Mouse (Mus musculus): Measurements from ENCODE around the gene Ctnnd2.

DNA sequence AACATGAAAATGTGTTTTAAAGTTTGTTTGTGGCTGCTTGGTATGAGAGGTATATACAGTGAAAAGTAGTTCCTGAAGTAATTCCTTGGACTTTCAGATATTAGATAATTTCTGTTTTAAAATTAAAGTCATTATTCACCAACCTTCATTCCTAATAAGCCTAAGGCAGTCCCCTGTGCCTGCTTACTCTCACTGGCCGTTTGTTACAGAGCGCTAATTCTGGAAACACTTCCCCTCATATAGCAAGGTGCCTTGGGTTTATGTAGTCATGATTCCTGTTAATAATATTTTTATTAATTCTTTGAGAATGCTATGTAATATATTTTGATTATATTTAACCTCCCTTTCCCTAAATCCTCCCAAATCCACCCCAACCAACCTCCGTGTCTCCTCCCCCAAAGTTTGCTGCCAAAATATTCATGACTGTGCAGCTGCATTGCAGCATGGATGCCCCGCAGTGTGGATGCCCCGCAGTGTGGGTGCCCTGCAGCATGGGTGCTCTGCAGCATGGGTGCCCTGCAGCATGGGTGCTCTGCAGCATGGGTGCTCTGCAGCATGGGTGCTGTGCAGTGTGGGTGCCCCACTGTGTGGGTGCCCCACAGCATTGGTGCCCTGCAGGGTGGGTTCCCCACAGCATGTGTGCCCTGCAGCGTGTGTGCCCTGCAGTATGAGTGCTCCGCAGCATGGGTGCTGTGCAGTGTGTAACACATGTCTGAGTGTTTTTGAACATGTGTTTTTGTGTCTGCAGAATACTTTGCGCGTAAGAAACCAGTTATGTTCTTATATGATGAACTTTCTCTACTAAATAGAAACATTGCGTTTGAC is 63.0 kb downstream of the Ctnnd2 start:
- TF ChIP-seq CTCF (IDR thresholded peaks at IDR 0.05; ENCODE audit: borderline replicate concordance, control insufficient read depth, extremely low read depth, insufficient read depth, low read length, poor library complexity) (no peak), POLR2A (IDR thresholded peaks at IDR 0.05; ENCODE audit: control insufficient read depth, extremely low read depth, insufficient read depth, low read length, poor library complexity) (no peak)
